Mouse (Mus musculus) layer of hippocampus, adult 8-10 months (tissue): ENCODE measurements around the gene Pax4. TPM values are rescaled to one million over a fixed set of nuclear protein-coding genes. Genes with fewer than 3 reads are reported as not detected.

Experiments used
- DNase-seq, 2 experiments: peaks; one replicate each; pipeline ENCODE4 v3.0.0; 2022; ENCODE audit warnings: low spot score in 2 of 2
- total RNA-seq, 4 experiments: library from RNA; stranded (reverse); gene quantifications; 2 replicates each; pipeline ENCODE4 v1.2.4; 2022

Pax4 gene
- total RNA-seq, 4 experiments from 2014 or later: not detected

- DNase-seq: no peak
These were observed 51.4 kb downstream of the Pax4 start, which contains the start of gene Zfp800 for GRCm38 (mm10) chr6:28397681-28398203. TSS of gene Zfp800 (minus strand) at chr6:28398005.

- no peak for DNase-seq
These were observed 52.2 kb downstream of the Pax4 start for GRCm38 (mm10) chr6:28396853-28397457.

GRCm38 (mm10) chr6:28396051-28396852 lies 52.9 kb downstream of the Pax4 start:
- no peak for DNase-seq

Other genes starting within 250 kb of the Pax4 start
- gene Zfp800, start 51.3 kb downstream of the Pax4 start, total RNA-seq: 10 to 100 TPM; 20.6 to 27.7 (median 24.6) TPM
- gene Arf5, start 25.8 kb downstream of the Pax4 start, total RNA-seq: 100 to 1,000 TPM; 233 to 249 (median 241) TPM
- not detected for gene Fscn3, start 21.6 kb downstream of the Pax4 start, total RNA-seq
- 10 to 100 TPM; 16.3 to 20.5 (median 18.9) TPM for gene Gcc1, start 21.0 kb downstream of the Pax4 start, total RNA-seq
- gene Snd1, start 25.8 kb upstream of the Pax4 start, total RNA-seq: 100 to 1,000 TPM; 101 to 116 (median 115) TPM